Mouse (Mus musculus) neutrophil, adult 59 days (primary cell): Measurements from ENCODE around the gene Pigm. TPM values are rescaled to one million over a fixed set of nuclear protein-coding genes. Genes with fewer than 3 reads are reported as not detected.

Experiments
- total RNA-seq, 2 experiments: library from RNA; stranded (reverse); gene quantifications; 1 replicate in 1 of 2; 2 replicates in 1 of 2; pipeline ENCODE4 v1.2.4; 2023

The Pigm gene
- total RNA-seq = 10 to 100 TPM; 15.2 to 17.0 TPM

GRCm38 (mm10) chr1:172376198-172376667 is at the start of gene Pigm:
Pigm (plus strand) TSS chr1:172376546.

GRCm38 (mm10) chr1:172329131-172329530 is 47.2 kb upstream of the Pigm start, which contains the start of gene Kcnj9:
Kcnj9 (minus strand) TSS chr1:172329318.

GRCm38 (mm10) chr1:172340729-172341321 is 35.5 kb upstream of the Pigm start, which contains the start of gene Kcnj10:
Kcnj10 (plus strand) TSS chr1:172341210.

Other genes starting within 250 kb of the Pigm start
- 10 to 100 TPM; 29.9 to 31.7 TPM for gene Pex19, start 249.8 kb upstream of the Pigm start, total RNA-seq
- 10 to 100 TPM; 51.5 to 52.9 TPM for gene Dcaf8, start 228.5 kb upstream of the Pigm start, total RNA-seq
- gene Pea15a, start 169.7 kb upstream of the Pigm start, total RNA-seq = 1 to 10 TPM; 6.0 to 9.3 TPM
- gene Casq1, start 156.7 kb upstream of the Pigm start, total RNA-seq = not detected
- gene Atp1a4, start 118.1 kb upstream of the Pigm start, total RNA-seq = not detected
- gene Igsf8, start 114.9 kb upstream of the Pigm start, total RNA-seq = 10 to 100 TPM; 18.8 to 25.1 TPM
- gene Atp1a2, start 78.5 kb upstream of the Pigm start, total RNA-seq = not detected
- not detected for gene Kcnj9, start 47.2 kb upstream of the Pigm start, total RNA-seq
- gene Kcnj10, start 35.3 kb upstream of the Pigm start, total RNA-seq = 1 to 10 TPM; 1.4 to 2.9 TPM
- gene Slamf9, start 98.8 kb downstream of the Pigm start, total RNA-seq = 1 to 10 TPM in 1 of 2 experiments, under 1 TPM in 1; 0.27 to 1.1 TPM
- under 1 TPM; 0.58 to 0.88 TPM for gene Igsf9, start 105.2 kb downstream of the Pigm start, total RNA-seq
- gene Tagln2, start 123.5 kb downstream of the Pigm start, total RNA-seq = 100 to 1,000 TPM; 207 to 231 TPM
- gene Cfap45, start 144.3 kb downstream of the Pigm start, total RNA-seq = 1 to 10 TPM in 1 of 2 experiments, under 1 TPM in 1; 0.78 to 1.3 TPM
- not detected for gene Vsig8, start 179.4 kb downstream of the Pigm start, total RNA-seq
- 1 to 10 TPM; 4.0 to 6.3 TPM for gene Slamf8, start 214.0 kb downstream of the Pigm start, total RNA-seq
- not detected for gene Fcrl6, start 226.0 kb downstream of the Pigm start, total RNA-seq